Mouse (Mus musculus) E14TG2a.4 (cell line): ENCODE data around the gene Dgcr2.

Experiments
- H3K27me3 ChIP-seq: 2 replicates; pipeline ENCODE4 v1.6.1; 2014; ENCODE audit warnings: low read length, control low read depth; ENCODE audit not compliant: insufficient read depth
- H3K36me3 ChIP-seq: 2 replicates; pipeline ENCODE4 v1.6.1; 2014; ENCODE audit warnings: low read length, control low read depth; ENCODE audit not compliant: insufficient read depth
- H3K4me1 ChIP-seq: replicated peaks from 2 replicates; pipeline ENCODE4 v1.6.1; 2014; ENCODE audit warnings: low read depth, low read length, control low read depth
- H3K4me3 ChIP-seq: replicated peaks from 2 replicates; pipeline ENCODE4 v1.5.1; 2014; ENCODE audit warnings: mild to moderate bottlenecking, low read length
- H3K9me3 ChIP-seq: 2 replicates; pipeline ENCODE4 v1.6.1; 2014; ENCODE audit warnings: low read length, control low read depth
- CTCF ChIP-seq: conservative IDR thresholded peaks from 2 replicates; pipeline ENCODE4 v1.5.1; 2014; ENCODE audit warnings: low read length
- NANOG ChIP-seq: IDR thresholded peaks from 2 replicates; pipeline ENCODE4 v1.6.1; 2014; ENCODE audit warnings: borderline replicate concordance, low read length, mixed read lengths
- POU5F1 ChIP-seq: IDR thresholded peaks from 2 replicates; pipeline ENCODE4 v1.6.1; 2014; ENCODE audit warnings: low read length, borderline replicate concordance

Gene Dgcr2

DNA sequence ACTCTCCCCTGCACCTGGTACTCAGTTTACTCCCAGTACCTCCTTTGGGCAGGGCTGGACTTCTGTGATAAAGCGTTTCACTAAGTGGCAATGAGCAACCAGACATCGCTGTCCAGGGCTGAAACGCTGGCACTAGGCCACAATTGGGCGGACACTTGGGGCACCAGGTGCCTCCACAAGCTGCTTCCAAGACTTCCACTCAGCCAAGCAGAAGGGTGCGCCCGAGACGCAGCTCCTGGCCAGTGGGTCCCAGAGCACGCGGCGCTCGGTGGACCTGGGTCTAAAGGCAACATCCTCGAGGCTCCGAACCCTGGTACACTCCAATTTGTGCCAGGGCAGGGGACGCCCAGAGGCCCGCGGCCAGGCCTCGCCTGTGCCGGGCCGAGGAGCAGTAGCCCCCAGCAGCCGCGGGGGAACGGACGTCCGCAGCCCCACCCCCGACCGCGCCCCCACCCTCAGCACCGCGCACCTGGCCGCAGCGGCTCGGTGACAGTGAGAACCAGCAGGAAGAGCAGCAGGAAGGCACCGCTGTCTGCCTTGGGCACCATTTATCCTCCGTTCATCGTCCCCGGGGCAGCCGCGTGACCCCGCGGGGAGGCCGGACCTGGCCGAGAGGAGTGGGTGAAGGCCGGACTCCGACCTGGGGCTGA is 7.3 kb downstream of the Dgcr2 start:
- H3K36me3 ChIP-seq: peaks cover 18% of the 10 kb centered on the region

DNA sequence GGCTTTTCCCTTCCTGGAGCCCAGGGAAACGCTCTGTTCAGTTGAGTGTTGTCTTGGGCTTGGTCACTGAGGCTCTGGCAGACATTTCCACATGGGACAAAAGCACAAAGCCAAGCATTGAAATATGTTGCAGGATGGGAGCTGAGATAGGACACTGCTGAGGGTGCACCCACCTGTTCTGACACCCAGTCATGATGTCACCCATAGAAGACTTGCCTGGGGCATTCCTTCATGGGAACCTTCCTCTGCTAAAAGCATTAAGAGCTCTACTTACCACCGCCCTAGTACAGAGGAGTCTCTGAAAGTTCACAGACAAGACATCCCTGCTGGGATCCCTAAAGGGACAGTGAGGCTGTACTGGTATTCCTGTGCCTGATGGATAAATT is 8.0 kb downstream of the Dgcr2 start:
- Histone ChIP-seq H3K36me3 (peaks cover 24% of the 10 kb centered on the region), H3K4me1 (peaks cover 36% of the 10 kb centered on the region), H3K27me3 (peaks cover 4% of the 10 kb centered on the region; the same call in 1 of the 2 replicates), H3K4me3 (peak overlapping the region; percentile 93), H3K9me3 (no peaks in the 10 kb centered on the region)
- TF ChIP-seq CTCF (no peak), NANOG (no peak), POU5F1 (no peak)

More for the DNA sequence above, 7.3 kb downstream of the Dgcr2 start:
- peak overlapping the region; percentile 93 for H3K4me3 ChIP-seq
- H3K9me3 ChIP-seq: no peaks in the 10 kb centered on the region
- H3K4me1 ChIP-seq: peaks cover 29% of the 10 kb centered on the region
- TF ChIP-seq CTCF (no peak), POU5F1 (no peak), NANOG (no peak)
- H3K27me3 ChIP-seq: peaks cover 9% of the 10 kb centered on the region; the same call in 1 of the 2 replicates

DNA sequence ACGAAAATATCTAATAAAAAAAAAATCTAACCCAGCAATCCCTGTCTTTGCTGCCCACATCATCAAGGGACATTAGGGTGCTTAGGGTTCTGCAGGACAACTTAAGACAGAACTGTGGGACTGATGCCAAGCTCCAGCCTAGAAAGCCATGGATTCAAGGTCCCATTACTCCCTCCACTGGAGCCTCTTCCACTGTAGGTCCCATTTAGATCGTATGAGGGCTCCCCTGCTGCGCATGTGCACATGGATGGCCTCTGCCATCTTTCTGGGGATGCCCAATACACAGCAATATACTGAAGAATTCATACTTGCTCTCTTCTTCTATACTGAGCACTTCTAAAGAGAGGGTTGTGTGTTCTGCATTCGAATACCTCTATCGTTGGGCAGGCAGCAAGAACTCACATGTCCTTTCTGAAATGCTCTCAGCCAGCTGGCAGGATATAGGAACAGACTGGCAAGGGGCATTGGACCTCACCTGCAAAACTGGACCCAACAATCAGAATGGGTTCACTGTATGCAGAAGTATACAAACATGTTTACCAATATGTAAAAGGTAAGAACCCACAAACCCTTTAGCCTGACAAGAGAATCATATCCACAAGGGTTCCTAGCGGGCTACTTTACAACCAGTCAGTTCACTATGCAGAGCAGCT is 8.5 kb downstream of the Dgcr2 start:
- H3K4me3 ChIP-seq: peak overlapping the region; percentile 93
- peaks cover 24% of the 10 kb centered on the region for H3K36me3 ChIP-seq
- TF ChIP-seq NANOG: no peak
- no peak for TF ChIP-seq POU5F1
- TF ChIP-seq CTCF: no peak
- peaks cover 41% of the 10 kb centered on the region for H3K4me1 ChIP-seq
- H3K27me3 ChIP-seq: no peaks in the 10 kb centered on the region
- no peaks in the 10 kb centered on the region for H3K9me3 ChIP-seq

DNA sequence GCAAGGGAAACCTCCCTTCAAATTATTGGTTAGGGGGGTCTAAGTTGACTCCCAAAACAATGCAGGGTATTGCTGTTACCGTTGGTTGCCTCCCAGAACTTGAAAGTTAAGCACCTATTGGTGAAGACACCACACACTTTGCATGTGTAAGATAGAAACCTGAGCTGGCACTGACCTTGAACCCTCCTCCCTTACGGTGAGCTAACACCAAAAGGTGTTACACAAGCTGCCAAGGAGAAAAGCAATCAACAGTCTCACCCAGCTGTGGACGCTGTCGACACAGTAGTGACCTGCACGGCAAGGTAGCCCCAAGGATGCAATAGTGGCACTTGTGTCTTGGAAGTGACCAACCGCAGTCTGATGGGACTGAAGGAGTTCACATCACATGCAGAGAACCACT is 14.2 kb downstream of the Dgcr2 start:
- peaks cover 45% of the 10 kb centered on the region for H3K4me1 ChIP-seq
- H3K9me3 ChIP-seq: no peaks in the 10 kb centered on the region
- 0 out of 2 replicates have a peak overlapping the region, but pooled peaks have one; percentile 5 for H3K4me3 ChIP-seq
- peaks cover 55% of the 10 kb centered on the region for H3K36me3 ChIP-seq
- H3K27me3 ChIP-seq: no peaks in the 10 kb centered on the region
- TF ChIP-seq CTCF (no peak), POU5F1 (no peak), NANOG (no peak)

DNA sequence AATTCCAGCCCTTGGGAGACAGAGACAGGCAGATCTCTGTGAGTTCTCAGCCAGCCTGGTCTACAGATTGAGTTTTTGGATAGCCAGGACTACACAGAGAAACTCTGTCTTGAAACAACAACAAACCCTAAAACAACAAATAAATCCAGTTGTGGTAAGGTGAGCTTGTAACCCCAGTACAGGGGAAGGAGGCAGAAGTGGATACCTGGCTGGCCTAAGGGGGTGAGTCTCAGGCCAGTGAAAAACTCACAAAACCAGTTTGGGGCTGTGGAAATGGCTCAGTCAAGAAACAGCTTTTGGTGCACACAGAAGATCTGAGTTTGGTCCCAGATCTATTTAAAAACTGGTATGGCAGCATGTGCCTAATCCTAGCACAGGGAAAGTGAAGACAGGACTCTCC is 16.2 kb downstream of the Dgcr2 start:
- TF ChIP-seq NANOG (no peak), POU5F1 (no peak), CTCF (no peak)
- no peak overlapping the region for H3K4me3 ChIP-seq

DNA sequence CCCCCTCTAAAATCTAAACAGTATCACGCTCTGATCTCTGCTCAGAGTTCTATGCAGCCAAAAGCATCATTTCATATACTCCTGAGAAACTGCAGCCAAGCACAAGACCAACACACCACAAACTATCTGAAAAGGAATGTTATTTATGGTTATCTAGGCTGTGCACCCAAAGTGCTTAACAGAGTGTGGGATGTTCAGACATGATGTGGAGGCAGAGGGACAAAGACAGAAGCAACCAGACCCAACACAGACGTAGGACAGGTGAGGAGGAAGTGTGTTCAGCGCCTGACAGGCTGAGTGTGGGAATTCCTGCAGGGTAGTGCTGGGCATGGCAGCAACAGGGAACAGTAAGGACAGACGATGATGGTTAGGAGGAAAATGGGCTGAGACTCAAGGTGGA is 18.8 kb downstream of the Dgcr2 start:
- Histone ChIP-seq H3K9me3 (no peaks in the 10 kb centered on the region), H3K4me3 (no peak overlapping the region), H3K27me3 (no peaks in the 10 kb centered on the region), H3K36me3 (peaks cover 54% of the 10 kb centered on the region), H3K4me1 (peaks cover 26% of the 10 kb centered on the region)
- TF ChIP-seq POU5F1: no peak
- no peak for TF ChIP-seq CTCF
- TF ChIP-seq NANOG: no peak

More for the DNA sequence above, 16.2 kb downstream of the Dgcr2 start:
- Histone ChIP-seq H3K4me1 (peaks cover 45% of the 10 kb centered on the region), H3K27me3 (no peaks in the 10 kb centered on the region), H3K9me3 (no peaks in the 10 kb centered on the region), H3K36me3 (peaks cover 64% of the 10 kb centered on the region)

DNA sequence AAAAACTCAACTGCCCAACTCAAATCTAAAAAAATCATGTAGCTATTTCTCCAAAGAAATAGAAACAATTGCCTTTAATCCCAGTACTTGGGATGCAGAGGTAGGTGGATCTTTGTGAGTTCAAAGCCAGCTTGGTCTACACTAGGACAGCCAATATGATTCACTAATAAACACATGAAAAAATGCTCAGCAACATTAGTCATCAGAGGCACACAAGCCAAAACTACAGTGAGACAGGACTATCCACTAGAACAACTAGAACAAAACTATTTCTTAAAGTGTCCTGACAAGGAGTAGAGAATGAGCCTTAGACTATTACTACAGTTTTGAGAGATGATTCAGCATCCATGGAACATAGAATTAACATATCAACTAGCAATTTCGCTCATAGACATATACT is 22.3 kb downstream of the Dgcr2 start:
- no peak overlapping the region for H3K4me3 ChIP-seq
- peaks cover 7% of the 10 kb centered on the region; the same call in 1 of the 2 replicates for H3K4me1 ChIP-seq
- no peaks in the 10 kb centered on the region for H3K27me3 ChIP-seq
- peaks cover 55% of the 10 kb centered on the region for H3K36me3 ChIP-seq
- H3K9me3 ChIP-seq: no peaks in the 10 kb centered on the region
- TF ChIP-seq CTCF: no peak
- no peak for TF ChIP-seq POU5F1
- no peak for TF ChIP-seq NANOG

DNA sequence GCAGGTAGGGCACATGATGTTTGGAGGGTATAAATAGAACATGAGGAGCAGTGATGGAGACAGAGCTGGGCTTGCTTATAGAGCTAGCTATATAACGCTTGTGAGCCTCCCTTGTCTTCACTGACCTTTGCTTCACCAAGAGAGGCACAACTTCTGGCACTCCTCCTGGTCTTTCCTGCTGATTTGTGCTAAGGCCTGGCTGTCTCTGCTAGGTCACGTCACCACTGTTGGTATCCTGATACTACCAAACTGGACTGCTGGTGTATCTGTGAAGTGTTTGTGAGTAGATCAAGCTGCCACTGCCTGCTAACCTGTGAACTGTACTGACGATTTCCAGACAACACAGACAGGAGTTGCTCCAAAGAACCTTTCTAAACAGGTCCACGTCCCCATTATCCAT is 23.2 kb downstream of the Dgcr2 start:
- Histone ChIP-seq H3K36me3 (peaks cover 63% of the 10 kb centered on the region), H3K4me3 (no peak overlapping the region), H3K9me3 (no peaks in the 10 kb centered on the region), H3K4me1 (peaks cover 7% of the 10 kb centered on the region; the same call in 1 of the 2 replicates), H3K27me3 (no peaks in the 10 kb centered on the region)
- TF ChIP-seq NANOG: no peak
- TF ChIP-seq CTCF: no peak
- TF ChIP-seq POU5F1: no peak

DNA sequence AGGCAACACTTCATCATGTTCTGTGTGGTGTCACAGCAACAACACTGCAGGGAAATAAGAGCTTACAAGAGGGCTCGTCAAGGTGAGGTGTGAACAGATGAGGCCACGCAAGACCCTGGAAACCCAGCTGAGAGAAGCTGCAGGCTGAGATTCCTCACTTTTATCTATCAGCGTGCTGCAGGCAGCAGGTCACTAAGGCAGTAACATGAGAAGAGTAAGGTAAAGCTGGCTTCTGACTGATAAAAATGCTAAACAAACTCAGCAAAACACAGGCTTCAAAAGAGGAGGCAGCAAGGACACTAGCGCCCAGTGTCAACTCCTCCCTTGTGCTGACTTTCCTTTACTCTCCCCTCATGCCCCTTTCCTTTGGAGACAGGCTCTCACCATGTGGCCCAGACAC is 25.4 kb downstream of the Dgcr2 start:
- no peak for TF ChIP-seq CTCF
- TF ChIP-seq POU5F1: no peak
- TF ChIP-seq NANOG: no peak
- Histone ChIP-seq H3K36me3 (peaks cover 67% of the 10 kb centered on the region), H3K4me1 (peaks cover 7% of the 10 kb centered on the region; the same call in 1 of the 2 replicates), H3K4me3 (no peak overlapping the region), H3K27me3 (no peaks in the 10 kb centered on the region), H3K9me3 (no peaks in the 10 kb centered on the region)
